Mouse (Mus musculus) bone marrow macrophage, adult 2 months (primary cell): ENCODE data around the gene Tgm2.

Experiments used
- CTCF ChIP-seq: IDR thresholded peaks from 2 replicates; pipeline ENCODE4 v1.5.1; 2012; ENCODE audit warnings: low read depth, mild to moderate bottlenecking, low read length, moderate library complexity
- POLR2A ChIP-seq: IDR thresholded peaks from 2 replicates; pipeline ENCODE4 v1.6.1; 2012; ENCODE audit warnings: mild to moderate bottlenecking, low read depth, low read length, borderline replicate concordance

DNA sequence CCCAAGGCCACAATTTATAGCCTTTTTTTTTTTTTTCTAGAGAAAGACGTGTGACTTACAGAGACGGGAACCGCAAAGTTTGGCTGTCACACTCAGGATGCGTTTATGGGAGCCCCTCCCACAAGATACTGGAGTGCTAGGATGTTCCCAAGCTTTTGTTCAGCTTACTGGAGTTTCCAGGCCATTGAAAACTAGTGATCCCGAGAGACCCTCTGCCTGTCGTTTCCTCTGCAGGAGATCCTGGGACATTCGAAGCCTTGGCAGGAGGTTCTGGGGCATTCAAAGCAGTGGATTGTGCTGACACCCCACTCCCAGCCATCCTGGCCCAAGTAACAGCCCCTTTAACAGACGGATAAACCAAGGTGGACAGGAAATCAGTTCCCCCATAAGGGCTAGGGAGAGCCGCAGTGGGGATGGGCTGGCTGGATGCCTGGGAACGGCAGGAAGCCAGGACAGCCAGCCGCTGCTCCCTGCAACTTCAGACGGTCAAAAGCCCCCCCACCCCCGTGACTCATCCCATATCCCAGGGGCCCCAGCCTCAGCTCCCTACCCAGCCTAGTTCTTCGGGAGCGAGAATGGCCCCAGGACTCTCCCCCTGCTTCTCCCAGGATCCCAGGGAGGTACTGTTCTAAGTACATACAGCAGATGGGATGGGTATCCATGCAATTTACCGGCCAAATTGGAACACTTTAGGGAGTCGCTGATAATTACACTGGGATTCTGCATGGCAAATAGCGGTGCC lies 33.3 kb upstream of the Tgm2 start:
- no peak for TF ChIP-seq CTCF
- no peak for TF ChIP-seq POLR2A
